Mouse (Mus musculus) erythroblast, embryonic 14.5 days (primary cell): Measurements from ENCODE around the gene Tmem132c.

Experiments
- GATA1 ChIP-seq: IDR thresholded peaks from 2 replicates; pipeline ENCODE4 v1.6.1; 2012; ENCODE audit warnings: low read length, inconsistent platforms, mixed read lengths
- TAL1 ChIP-seq: IDR thresholded peaks from 3 replicates; pipeline ENCODE4 v1.6.1; 2012; ENCODE audit warnings: low read length, inconsistent platforms, mixed read lengths

DNA sequence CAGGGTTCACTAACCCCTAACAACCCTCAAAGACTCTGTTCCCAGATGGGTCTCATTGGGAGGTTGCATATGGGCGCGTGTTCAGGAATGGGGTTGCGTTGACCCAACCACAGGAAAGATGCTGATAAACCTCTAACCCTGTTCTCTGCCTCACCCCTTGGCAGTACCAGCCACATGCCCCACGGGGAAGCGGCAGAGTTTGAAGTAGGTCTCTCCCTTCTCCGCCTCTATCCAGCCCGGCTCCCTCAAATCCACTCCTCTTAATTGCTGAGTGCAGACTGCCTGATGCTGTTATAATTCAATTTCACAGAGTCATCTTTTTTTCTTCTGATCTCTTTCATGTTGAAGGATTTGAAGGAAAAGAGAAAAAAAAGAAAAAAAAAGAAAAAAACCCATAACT lies 128.2 kb downstream of the Tmem132c start:
- TF ChIP-seq GATA1 (no peak), TAL1 (no peak)
